Mouse (Mus musculus): ENCODE measurements around the gene Dusp1.

Dusp1 gene

GRCm38 (mm10) chr17:26502808-26503671, 58.9 kb downstream of the Dusp1 start:
- peak; percentile 82 to 87 for DNase-seq (ENCODE audit: low spot score in 2 of 2)

GRCm38 (mm10) chr17:26501826-26502225, 60.1 kb downstream of the Dusp1 start:
- DNase-seq (ENCODE audit: low spot score in 2 of 2) = no peak

GRCm38 (mm10) chr17:26498626-26499025, 63.3 kb downstream of the Dusp1 start:
- no peak for DNase-seq (ENCODE audit: low spot score in 2 of 2)

- no peak for DNase-seq (ENCODE audit: low spot score in 2 of 2)
These were observed 64.5 kb downstream of the Dusp1 start for GRCm38 (mm10) chr17:26497416-26497923.

GRCm38 (mm10) chr17:26494642-26495468, 67.1 kb downstream of the Dusp1 start:
- DNase-seq (ENCODE audit: low spot score in 2 of 2) = no peak

GRCm38 (mm10) chr17:26492246-26492645, 69.7 kb downstream of the Dusp1 start:
- DNase-seq (ENCODE audit: low spot score in 2 of 2) = no peak

GRCm38 (mm10) chr17:26490910-26491309, 71.0 kb downstream of the Dusp1 start:
- no peak for DNase-seq (ENCODE audit: low spot score in 2 of 2)

GRCm38 (mm10) chr17:26490072-26490471, 71.9 kb downstream of the Dusp1 start:
- no peak for DNase-seq (ENCODE audit: low spot score in 2 of 2)

GRCm38 (mm10) chr17:26488711-26489403, 73.1 kb downstream of the Dusp1 start:
- DNase-seq (ENCODE audit: low spot score in 2 of 2) = no peak

GRCm38 (mm10) chr17:26487917-26488316, 74.0 kb downstream of the Dusp1 start:
- no peak for DNase-seq (ENCODE audit: low spot score in 2 of 2)

GRCm38 (mm10) chr17:26487266-26487665, 74.7 kb downstream of the Dusp1 start:
- DNase-seq (ENCODE audit: low spot score in 2 of 2) = no peak

GRCm38 (mm10) chr17:26484626-26485421, 77.1 kb downstream of the Dusp1 start:
- no peak for DNase-seq (ENCODE audit: low spot score in 2 of 2)

- DNase-seq (ENCODE audit: low spot score in 2 of 2) = no peak
These were observed 81.0 kb downstream of the Dusp1 start for GRCm38 (mm10) chr17:26480956-26481355.

GRCm38 (mm10) chr17:26479619-26480018, 82.3 kb downstream of the Dusp1 start:
- DNase-seq (ENCODE audit: low spot score in 2 of 2) = no peak

GRCm38 (mm10) chr17:26478672-26479071, 83.3 kb downstream of the Dusp1 start:
- no peak for DNase-seq (ENCODE audit: low spot score in 2 of 2)

- DNase-seq (ENCODE audit: low spot score in 2 of 2) = no peak
These were observed 85.1 kb downstream of the Dusp1 start for GRCm38 (mm10) chr17:26476871-26477270.

- no peak for DNase-seq (ENCODE audit: low spot score in 2 of 2)
These were observed 93.6 kb downstream of the Dusp1 start for GRCm38 (mm10) chr17:26468102-26468894.

- DNase-seq (ENCODE audit: low spot score in 2 of 2) = no peak
These were observed 94.3 kb downstream of the Dusp1 start for GRCm38 (mm10) chr17:26467619-26468018.

- DNase-seq (ENCODE audit: low spot score in 2 of 2) = peak in 1 of 2 experiments; percentile 83
These were observed 95.2 kb downstream of the Dusp1 start for GRCm38 (mm10) chr17:26466741-26467150.

- DNase-seq (ENCODE audit: low spot score in 2 of 2) = no peak
These were observed 97.0 kb downstream of the Dusp1 start for GRCm38 (mm10) chr17:26464972-26465371.

Data from left cerebral cortex, adult 9 months (tissue).